Mouse (Mus musculus) heart, adult 2 months (tissue): ENCODE data around the gene Akap2. TPM values are rescaled to one million over a fixed set of nuclear protein-coding genes. Genes with fewer than 3 reads are reported as not detected.

Source experiments
- DNase-seq, 2 experiments: peaks; one replicate each; pipeline ENCODE4 v3.0.0; 2021
- H3K27ac ChIP-seq: fragments of 200-600 bp; 2 replicates; pipeline ENCODE4 v1.8.1; 2022
- H3K27me3 ChIP-seq: fragments of 200-500 bp; 2 replicates; pipeline ENCODE4 v1.6.1; 2012; ENCODE audit warnings: mild to moderate bottlenecking, low read length, inconsistent platforms, mixed read lengths; ENCODE audit not compliant: control insufficient read depth, insufficient read depth
- H3K36me3 ChIP-seq: fragments of 200-500 bp; 2 replicates; pipeline ENCODE4 v1.6.1; 2012; ENCODE audit warnings: low read length, inconsistent platforms; ENCODE audit not compliant: control insufficient read depth, insufficient read depth
- H3K4me1 ChIP-seq: fragments of 200-500 bp; 2 replicates; pipeline ENCODE4 v1.6.1; 2011; ENCODE audit warnings: low read length; ENCODE audit not compliant: control insufficient read depth, insufficient read depth
- H3K4me3 ChIP-seq: fragments of 200-600 bp; 2 replicates; pipeline ENCODE4 v1.8.1; 2022
- H3K79me2 ChIP-seq: fragments of 200-500 bp; replicated peaks from 2 replicates; pipeline ENCODE4 v1.6.1; 2012; ENCODE audit warnings: mild to moderate bottlenecking, inconsistent platforms, low read length, moderate library complexity, mixed read lengths; ENCODE audit not compliant: control insufficient read depth, insufficient read depth
- H3K9ac ChIP-seq: fragments of 200-500 bp; 2 replicates; pipeline ENCODE4 v1.6.1; 2012; ENCODE audit warnings: low read depth, mild to moderate bottlenecking, control low read depth, inconsistent platforms, low read length, mixed read lengths
- CTCF ChIP-seq: fragments of 200-600 bp; IDR thresholded peaks from 2 replicates; pipeline ENCODE4 v1.8.1; 2022; ENCODE audit warnings: antibody characterized with exemption, mild to moderate bottlenecking, moderate library complexity
- EP300 ChIP-seq: fragments of 200-500 bp; IDR thresholded peaks from 2 replicates; pipeline ENCODE4 v1.6.1; 2011; ENCODE audit warnings: low read depth, low read length, control low read depth; ENCODE audit not compliant: insufficient read depth
- POLR2A ChIP-seq: fragments of 200-500 bp; IDR thresholded peaks from 2 replicates; pipeline ENCODE4 v1.6.1; 2011; ENCODE audit warnings: mild to moderate bottlenecking, low read depth, low read length, control low read depth; ENCODE audit not compliant: insufficient read depth
- WGBS: fragments of 180-500 bp; shearing (Covaris S2); methylation state at CpG from one replicate; pipeline ENCODE4 v1.1.7; 2018; 5-methylcytosine and 5-hydroxymethylcytosine counted together
- intact Hi-C: fragments of 180-260 bp; cut with DNase I; formaldehyde crosslinking; loops from one replicate; pipeline ENCODE4 v1.15.1; 2025
- polyA plus RNA-seq: library from polyadenylated mRNA; depleted of rRNA; stranded (reverse); fragments of >200 nt; gene quantifications from 2 replicates; pipeline ENCODE4 v1.2.3, GENCODE M21; 2012
- total RNA-seq, 2 experiments: library from RNA; stranded (reverse); gene quantifications; 2 replicates each; pipeline ENCODE4 v1.2.3; 2021

The Akap2 gene
- total and polyA plus RNA-seq, 3 experiments: 72.4 to 106 (median 86.4) TPM

- Histone ChIP-seq H3K27ac (peak overlapping the region; percentile 67), H3K9ac (no peak overlapping the region), H3K36me3 (peaks cover 8% of the 10 kb centered on the region), H3K79me2 (peaks cover 3% of the 10 kb centered on the region), H3K4me3 (no peak overlapping the region), H3K4me1 (peaks cover 17% of the 10 kb centered on the region), H3K27me3 (no peaks in the 10 kb centered on the region)
- intact Hi-C loops: no loop called here
- DNase-seq: peak in 1 of 2 experiments; percentile 20
- WGBS: 34% methylated on average over 3 of the region's 3 CpGs
- TF ChIP-seq CTCF (no peak), POLR2A (no peak), EP300 (no peak)
These were observed 77.1 kb downstream of the Akap2 start for GRCm38 (mm10) chr4:57794547-57794946.

DNA sequence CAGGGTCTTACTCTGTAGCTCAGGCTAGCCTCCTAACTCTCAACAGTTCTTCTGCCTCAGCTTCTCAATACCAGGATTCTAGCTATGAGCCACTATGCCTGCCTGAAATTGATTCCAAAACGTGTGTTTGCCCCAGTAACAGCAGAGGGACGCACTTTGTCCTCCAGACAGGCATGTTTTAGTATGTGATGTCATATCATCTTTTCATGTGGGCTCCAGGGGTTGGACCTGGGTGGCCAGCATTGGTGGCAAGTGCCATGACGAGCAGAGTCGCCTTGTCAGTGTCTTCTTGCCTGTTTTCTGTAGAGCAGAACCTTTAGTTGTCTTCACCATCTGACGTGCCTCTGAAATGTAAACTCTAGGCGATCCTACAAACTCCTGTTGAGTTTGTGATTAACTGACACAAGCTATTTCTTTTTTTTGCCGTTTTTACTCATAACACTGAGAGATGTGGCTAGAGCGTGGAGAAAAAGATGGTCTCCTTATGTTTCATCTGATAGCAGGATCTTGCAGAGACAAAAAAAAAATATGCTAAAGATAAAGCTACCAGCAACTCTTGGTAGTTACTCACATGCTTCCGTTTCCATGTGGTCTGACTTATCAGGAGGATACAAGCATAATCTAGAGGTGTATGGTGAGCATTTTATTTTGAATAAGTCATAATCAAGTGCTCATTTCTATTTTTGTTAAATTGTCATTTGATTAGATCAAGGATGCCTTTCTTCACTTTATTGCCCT lies 80.3 kb downstream of the Akap2 start:
- no peak for DNase-seq
- no peak for TF ChIP-seq CTCF
- Histone ChIP-seq H3K79me2 (peaks cover 1% of the 10 kb centered on the region; the same call in 1 of the 2 replicates), H3K36me3 (peaks cover 18% of the 10 kb centered on the region), H3K4me1 (peaks cover 20% of the 10 kb centered on the region), H3K4me3 (no peak overlapping the region), H3K27ac (peak overlapping the region; percentile 58), H3K27me3 (no peaks in the 10 kb centered on the region), H3K9ac (no peak overlapping the region)
- intact Hi-C loops: loop anchor here (2.0 kb wide), 1 partner anchor 15 kb away; no protein-coding TSS in a partner anchor
- 61% methylated on average over 9 of the region's 9 CpGs for WGBS

GRCm38 (mm10) chr4:57798286-57799018 lies 81.0 kb downstream of the Akap2 start:
- peaks cover 1% of the 10 kb centered on the region; the same call in 1 of the 2 replicates for H3K79me2 ChIP-seq
- peak in 1 of 2 experiments; percentile 33 for DNase-seq
- H3K27ac ChIP-seq: peak overlapping the region; percentile 58
- WGBS: 26% methylated on average over 10 of the region's 10 CpGs
- H3K4me3 ChIP-seq: no peak overlapping the region
- H3K36me3 ChIP-seq: peaks cover 16% of the 10 kb centered on the region
- TF ChIP-seq POLR2A (no peak), EP300 (no peak), CTCF (no peak)
- intact Hi-C loops: loop anchor here (2.0 kb wide), 1 partner anchor 14 kb away; no protein-coding TSS in a partner anchor
- no peaks in the 10 kb centered on the region for H3K27me3 ChIP-seq
- H3K9ac ChIP-seq: no peak overlapping the region
- peaks cover 16% of the 10 kb centered on the region for H3K4me1 ChIP-seq

DNA sequence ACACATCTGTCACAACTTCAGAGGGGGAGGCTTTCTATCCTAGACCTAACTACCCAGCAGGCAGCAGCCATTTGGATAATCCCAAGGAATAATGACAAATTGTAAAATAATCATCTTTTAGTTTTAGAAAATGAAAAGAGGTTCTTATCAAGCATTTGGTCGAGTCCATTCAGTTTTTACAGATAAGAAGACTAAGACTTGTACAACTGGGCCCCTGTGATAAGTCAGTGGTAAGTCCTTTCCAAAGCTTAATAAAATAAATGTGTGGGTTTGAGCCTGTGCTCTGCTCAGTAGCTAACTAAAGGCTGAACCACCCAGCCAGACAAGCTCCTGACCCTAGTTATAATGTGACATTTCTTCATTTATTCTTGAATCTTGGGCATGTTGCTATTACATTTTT lies 81.8 kb downstream of the Akap2 start:
- H3K36me3 ChIP-seq: peaks cover 11% of the 10 kb centered on the region
- no peak for DNase-seq
- H3K9ac ChIP-seq: no peak overlapping the region
- H3K4me1 ChIP-seq: peaks cover 13% of the 10 kb centered on the region
- peak overlapping the region; percentile 9; the same call in 1 of the 2 replicates for H3K27ac ChIP-seq
- TF ChIP-seq EP300 (no peak), POLR2A (no peak), CTCF (no peak)
- no peak overlapping the region for H3K4me3 ChIP-seq
- intact Hi-C loops: loop anchor here (2.0 kb wide), 1 partner anchor 14 kb away; no protein-coding TSS in a partner anchor
- H3K79me2 ChIP-seq: peaks cover 1% of the 10 kb centered on the region; the same call in 1 of the 2 replicates
- WGBS: 24% methylated on average over 1 of the region's 1 CpGs
- no peaks in the 10 kb centered on the region for H3K27me3 ChIP-seq

DNA sequence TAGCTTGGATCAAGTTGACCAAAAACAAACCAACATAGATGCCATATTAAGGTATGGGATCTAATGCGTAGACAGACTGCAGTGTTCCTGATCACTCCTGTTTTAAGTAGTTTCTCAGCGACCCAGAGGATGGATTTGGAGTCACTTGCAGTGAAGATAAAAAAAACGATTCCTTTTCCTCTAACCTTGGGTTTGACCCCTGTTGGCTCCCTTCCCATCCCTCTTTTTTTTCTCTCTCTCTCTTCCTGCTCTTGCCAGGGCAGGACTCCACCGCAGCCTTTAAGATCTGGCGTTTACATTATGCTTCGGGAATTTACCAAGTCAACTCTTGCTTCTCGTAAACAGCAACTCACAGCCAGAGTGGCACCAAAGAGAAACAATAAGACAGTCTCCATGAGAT lies 83.8 kb downstream of the Akap2 start:
- H3K27ac ChIP-seq: no peak overlapping the region; the same call in 1 of the 2 replicates
- H3K27me3 ChIP-seq: no peaks in the 10 kb centered on the region
- H3K4me3 ChIP-seq: no peak overlapping the region
- no peak for DNase-seq
- intact Hi-C loops: no loop called here
- WGBS: 43% methylated on average over 7 of the region's 7 CpGs
- peaks cover 11% of the 10 kb centered on the region for H3K36me3 ChIP-seq
- TF ChIP-seq CTCF: no peak
- no peak for TF ChIP-seq EP300
- TF ChIP-seq POLR2A: no peak
- no peak overlapping the region for H3K9ac ChIP-seq
- peaks cover 4% of the 10 kb centered on the region for H3K79me2 ChIP-seq
- H3K4me1 ChIP-seq: peaks cover 18% of the 10 kb centered on the region

DNA sequence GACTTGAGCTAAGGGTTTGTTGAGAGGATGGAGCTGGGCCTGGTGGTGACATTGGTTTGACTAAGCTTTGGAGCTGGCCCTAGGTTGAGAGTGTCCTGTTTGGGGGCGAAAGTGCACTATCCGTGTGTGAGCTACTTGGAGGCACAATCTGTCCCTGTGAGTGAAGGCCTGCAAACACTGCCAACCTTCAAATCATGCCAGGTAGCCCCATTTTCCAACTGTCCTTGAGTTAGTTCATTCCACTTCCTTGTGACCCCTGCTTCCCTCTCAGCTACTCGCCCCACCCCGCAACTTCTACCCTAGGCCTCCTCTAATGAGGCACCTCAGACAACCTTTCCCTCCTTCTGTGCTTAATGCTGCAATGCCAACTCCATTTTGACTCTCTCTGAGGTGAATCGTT lies 84.5 kb downstream of the Akap2 start:
- DNase-seq: no peak
- no peak overlapping the region for H3K9ac ChIP-seq
- H3K27me3 ChIP-seq: no peaks in the 10 kb centered on the region
- H3K4me3 ChIP-seq: no peak overlapping the region
- peaks cover 18% of the 10 kb centered on the region for H3K4me1 ChIP-seq
- H3K27ac ChIP-seq: peak overlapping the region; percentile 27
- 81% methylated on average over 5 of the region's 5 CpGs for WGBS
- H3K79me2 ChIP-seq: peaks cover 4% of the 10 kb centered on the region
- H3K36me3 ChIP-seq: peaks cover 11% of the 10 kb centered on the region
- TF ChIP-seq CTCF (no peak), POLR2A (no peak), EP300 (no peak)
- intact Hi-C loops: no loop called here
